Mouse (Mus musculus) hindbrain, embryonic 16.5 days (tissue): ENCODE measurements around the gene Gm4969. TPM values are rescaled to one million over a fixed set of nuclear protein-coding genes. Genes with fewer than 3 reads are reported as not detected.

ENCODE experiments used
- ATAC-seq: fragments of 200-750 bp; cut with Nextera tagmentation; 2 replicates; pipeline ENCODE4 v1.8.0; 2017; ENCODE audit warnings: moderate TSS enrichment, moderate library complexity
- H3K27ac ChIP-seq: fragments of 300-500 bp; sonication (generic); 2 replicates; pipeline ENCODE4 v1.5.1; 2014; ENCODE audit warnings: low read depth, mild to moderate bottlenecking, control low read depth, low read length, moderate library complexity
- H3K27me3 ChIP-seq: fragments of 300-500 bp; sonication (generic); replicated peaks from 2 replicates; pipeline ENCODE4 v1.6.1; 2014; ENCODE audit warnings: low read length; ENCODE audit not compliant: control insufficient read depth, insufficient read depth
- H3K36me3 ChIP-seq: fragments of 300-500 bp; sonication (generic); 2 replicates; pipeline ENCODE4 v1.6.1; 2014; ENCODE audit warnings: mild to moderate bottlenecking, low read length, moderate library complexity, mixed read lengths; ENCODE audit not compliant: control insufficient read depth, insufficient read depth
- H3K4me1 ChIP-seq: fragments of 300-500 bp; sonication (generic); 2 replicates; pipeline ENCODE4 v1.6.1; 2014; ENCODE audit warnings: low read depth, low read length; ENCODE audit not compliant: control insufficient read depth, insufficient read depth
- H3K4me2 ChIP-seq: fragments of 300-500 bp; sonication (generic); 2 replicates; pipeline ENCODE4 v1.6.1; 2014; ENCODE audit warnings: mild to moderate bottlenecking, low read length, control low read depth, moderate library complexity
- H3K4me3 ChIP-seq: fragments of 300-500 bp; sonication (generic); 2 replicates; pipeline ENCODE4 v1.5.1; 2014; ENCODE audit warnings: mild to moderate bottlenecking, low read length, control low read depth, moderate library complexity
- H3K9ac ChIP-seq: fragments of 300-500 bp; sonication (generic); 2 replicates; pipeline ENCODE4 v1.6.1; 2014; ENCODE audit warnings: low read depth, mild to moderate bottlenecking, control low read depth, low read length, moderate library complexity
- H3K9me3 ChIP-seq: fragments of 300-500 bp; sonication (generic); 2 replicates; pipeline ENCODE4 v1.6.1; 2014; ENCODE audit warnings: mild to moderate bottlenecking, low read length, moderate library complexity; ENCODE audit not compliant: control insufficient read depth
- WGBS: fragments of 180-500 bp; shearing (Covaris S2); extraction: QIAGEN DNeasy Blood & Tissue Kit; methylation state at CpG from one replicate; pipeline ENCODE4 v1.1.7; 2014; 5-methylcytosine and 5-hydroxymethylcytosine counted together
- polyA plus RNA-seq: library from polyadenylated mRNA; unstranded; fragments of >200 nt; fragmentation: Nextera tagmentation; extraction: Ambion mirVana; gene quantifications from 2 replicates; pipeline ENCODE4 v1.2.1, GENCODE M21; 2015

Gm4969 gene
- polyA plus RNA-seq, 1 experiment from 2014 or later: 7.0 TPM

- Histone ChIP-seq H3K27ac (no peak overlapping the region), H3K9ac (no peak overlapping the region), H3K4me1 (peaks cover 6% of the 10 kb centered on the region; the same call in 1 of the 2 replicates), H3K4me3 (no peak overlapping the region), H3K4me2 (no peak overlapping the region), H3K9me3 (no peaks in the 10 kb centered on the region), H3K36me3 (peaks cover 51% of the 10 kb centered on the region), H3K27me3 (no peaks in the 10 kb centered on the region; the same call in 1 of the 2 replicates)
- no peak for ATAC-seq
- WGBS: 29% methylated on average over 8 of the region's 9 CpGs
These were observed 33.2 kb downstream of the Gm4969 start for GRCm38 (mm10) chr7:19084921-19085473.

GRCm38 (mm10) chr7:19084277-19084771, 33.8 kb downstream of the Gm4969 start:
- Histone ChIP-seq H3K9ac (no peak overlapping the region), H3K27ac (no peak overlapping the region), H3K4me2 (peak overlapping the region; percentile 18; the same call in 1 of the 2 replicates), H3K4me1 (peaks cover 6% of the 10 kb centered on the region; the same call in 1 of the 2 replicates), H3K27me3 (no peaks in the 10 kb centered on the region; the same call in 1 of the 2 replicates), H3K36me3 (peaks cover 54% of the 10 kb centered on the region), H3K9me3 (no peaks in the 10 kb centered on the region), H3K4me3 (no peak overlapping the region; the same call in 1 of the 2 replicates)
- ATAC-seq: no peak
- 74% methylated on average over 6 of the region's 6 CpGs for WGBS

GRCm38 (mm10) chr7:19083701-19084100, 34.5 kb downstream of the Gm4969 start, which contains the start of gene Dmpk:
Gene Dmpk, plus strand, starts transcription at chr7:19083849.
- WGBS: 60% methylated on average over 10 of the region's 10 CpGs
- peak within 1 kb of the TSS; percentile 18; the same call in 1 of the 2 replicates for H3K4me2 ChIP-seq
- peak; percentile 31; the same call in 1 of the 2 replicates for ATAC-seq
- H3K9me3 ChIP-seq: no peaks in the 10 kb centered on the region
- H3K36me3 ChIP-seq: peaks cover 50% of the 10 kb centered on the region
- H3K4me3 ChIP-seq: peak within 1 kb of the TSS; percentile 13; the same call in 1 of the 2 replicates
- H3K9ac ChIP-seq: no peak within 1 kb of the TSS; the same call in 1 of the 2 replicates
- peaks cover 6% of the 10 kb centered on the region; the same call in 1 of the 2 replicates for H3K4me1 ChIP-seq
- H3K27me3 ChIP-seq: no peaks in the 10 kb centered on the region
- no peak within 1 kb of the TSS for H3K27ac ChIP-seq

GRCm38 (mm10) chr7:19083096-19083495, 35.1 kb downstream of the Gm4969 start:
- no peak overlapping the region for H3K27ac ChIP-seq
- no peaks in the 10 kb centered on the region for H3K27me3 ChIP-seq
- 67% methylated on average over 6 of the region's 6 CpGs for WGBS
- no peak overlapping the region for H3K4me2 ChIP-seq
- H3K4me3 ChIP-seq: no peak overlapping the region
- H3K9ac ChIP-seq: no peak overlapping the region
- H3K36me3 ChIP-seq: peaks cover 49% of the 10 kb centered on the region
- no peak for ATAC-seq
- H3K9me3 ChIP-seq: no peaks in the 10 kb centered on the region
- H3K4me1 ChIP-seq: peaks cover 6% of the 10 kb centered on the region; the same call in 1 of the 2 replicates

GRCm38 (mm10) chr7:19082171-19082570, 36.0 kb downstream of the Gm4969 start:
- H3K4me3 ChIP-seq: no peak overlapping the region
- H3K4me1 ChIP-seq: peaks cover 13% of the 10 kb centered on the region
- H3K36me3 ChIP-seq: peaks cover 42% of the 10 kb centered on the region
- 90% methylated on average over 4 of the region's 4 CpGs for WGBS
- H3K27ac ChIP-seq: no peak overlapping the region
- no peak overlapping the region for H3K4me2 ChIP-seq
- no peaks in the 10 kb centered on the region for H3K9me3 ChIP-seq
- no peaks in the 10 kb centered on the region for H3K27me3 ChIP-seq
- no peak overlapping the region for H3K9ac ChIP-seq
- no peak for ATAC-seq

- no peak for ATAC-seq
- Histone ChIP-seq H3K27me3 (no peaks in the 10 kb centered on the region), H3K4me2 (no peak overlapping the region), H3K27ac (no peak overlapping the region), H3K9ac (no peak overlapping the region), H3K4me3 (no peak overlapping the region), H3K9me3 (no peaks in the 10 kb centered on the region), H3K4me1 (peaks cover 19% of the 10 kb centered on the region), H3K36me3 (peaks cover 39% of the 10 kb centered on the region)
- 89% methylated on average over 19 of the region's 19 CpGs for WGBS
These were observed 37.7 kb downstream of the Gm4969 start for GRCm38 (mm10) chr7:19080451-19080950.

- H3K4me3 ChIP-seq: no peak overlapping the region
- no peaks in the 10 kb centered on the region for H3K9me3 ChIP-seq
- H3K4me1 ChIP-seq: peaks cover 22% of the 10 kb centered on the region
- H3K4me2 ChIP-seq: no peak overlapping the region
- H3K36me3 ChIP-seq: peaks cover 39% of the 10 kb centered on the region
- H3K9ac ChIP-seq: no peak overlapping the region
- no peaks in the 10 kb centered on the region for H3K27me3 ChIP-seq
- no peak overlapping the region for H3K27ac ChIP-seq
- ATAC-seq: no peak
- 91% methylated on average over 3 of the region's 3 CpGs for WGBS
These were observed 39.4 kb downstream of the Gm4969 start for GRCm38 (mm10) chr7:19078732-19079131.

- Histone ChIP-seq H3K4me1 (peaks cover 16% of the 10 kb centered on the region), H3K4me2 (peak overlapping the region; percentile 90), H3K4me3 (peak overlapping the region; percentile 95), H3K9me3 (no peaks in the 10 kb centered on the region), H3K27me3 (no peaks in the 10 kb centered on the region), H3K27ac (no peak overlapping the region), H3K36me3 (peaks cover 35% of the 10 kb centered on the region), H3K9ac (no peak overlapping the region; the same call in 1 of the 2 replicates)
- WGBS: 76% methylated on average over 14 of the region's 14 CpGs
- no peak for ATAC-seq
These were observed 40.4 kb downstream of the Gm4969 start for GRCm38 (mm10) chr7:19077761-19078160.

GRCm38 (mm10) chr7:19076586-19076991, 41.6 kb downstream of the Gm4969 start:
- Histone ChIP-seq H3K9me3 (no peaks in the 10 kb centered on the region), H3K4me2 (peak overlapping the region; percentile 90), H3K36me3 (peaks cover 24% of the 10 kb centered on the region; the same call in 1 of the 2 replicates), H3K27ac (peak overlapping the region; percentile 84), H3K4me1 (peaks cover 16% of the 10 kb centered on the region), H3K4me3 (peak overlapping the region; percentile 95), H3K9ac (peak overlapping the region; percentile 100), H3K27me3 (no peaks in the 10 kb centered on the region)
- under 1% methylated on average over 22 of the region's 22 CpGs for WGBS
- ATAC-seq: no peak
